In genomic region chr9:121666957-121667630, GRCm38 (mm10) we compare ENCODE assay signal across 12 mouse cellular contexts. TPM values are rescaled to one million over a fixed set of nuclear protein-coding genes. Genes with fewer than 3 reads are reported as not detected.
DNase-seq lines count a peak whose midpoint lies in the region; ATAC-seq lines count a peak whose summit lies in the region.
"Had no signal": no experiment of that assay in that cellular context is flagged by ENCODE, and none has a peak within 500 bp of the region (broad histone marks: within the 10 kb centered on the region; RNA-seq: fewer than 3 reads in every experiment).

No protein-coding gene starts in this region.

- no peaks in the 10 kb centered on the region for H3K9me3 ChIP-seq in lung, embryonic 16.5 days (ENCODE audit: control insufficient read depth, low read length)
- no peaks in the 10 kb centered on the region for H3K9me3 ChIP-seq in forebrain, embryonic 15.5 days
- H3K9me3 ChIP-seq in hindbrain, embryonic 11.5 days (ENCODE audit: control insufficient read depth, low read length): no peaks in the 10 kb centered on the region
- H3K9me3 ChIP-seq: G1E had no signal

- H3K9ac ChIP-seq in lung, embryonic 16.5 days (ENCODE audit: low read length): no peak overlapping the region
- H3K9ac ChIP-seq in forebrain, embryonic 15.5 days (replicated peaks): no peak overlapping the region
- H3K9ac ChIP-seq in hindbrain, embryonic 11.5 days (ENCODE audit: low read depth, low read length): 0 out of 2 replicates have a peak overlapping the region, but pooled peaks have one; percentile 15

- no peak overlapping the region for H3K4me3 ChIP-seq in lung, embryonic 16.5 days (ENCODE audit: low read length)
- H3K4me3 ChIP-seq in forebrain, embryonic 15.5 days: no peak overlapping the region
- no peak overlapping the region for H3K4me3 ChIP-seq in hindbrain, embryonic 11.5 days (ENCODE audit: low read depth, low read length)

- peaks cover 17% of the 10 kb centered on the region for H3K27me3 ChIP-seq in lung, embryonic 16.5 days (ENCODE audit: control insufficient read depth, insufficient read depth, low read depth, low read length)
- peaks cover 12% of the 10 kb centered on the region; the same call in 1 of the 2 replicates for H3K27me3 ChIP-seq in forebrain, embryonic 15.5 days
- H3K27me3 ChIP-seq in hindbrain, embryonic 11.5 days (ENCODE audit: control insufficient read depth, insufficient read depth, low read length): peaks cover 3% of the 10 kb centered on the region; the same call in 1 of the 2 replicates

- ATAC-seq in lung, embryonic 16.5 days (ENCODE audit: low read depth): peak; percentile 43; the same call in 1 of the 2 replicates
- ATAC-seq in forebrain, embryonic 15.5 days (replicated peaks): peak; percentile 65
- no peak; the same call in 1 of the 2 replicates for ATAC-seq in hindbrain, embryonic 11.5 days (ENCODE audit: low FRiP score)
- ATAC-seq in megakaryocyte progenitor cell, adult 5-6 weeks (replicated peaks; ENCODE audit: poor library complexity): no peak

- no peaks in the 10 kb centered on the region for H3K36me3 ChIP-seq in lung, embryonic 16.5 days (ENCODE audit: control insufficient read depth, insufficient read depth, low read length)
- no peaks in the 10 kb centered on the region for H3K36me3 ChIP-seq in forebrain, embryonic 15.5 days
- no peaks in the 10 kb centered on the region for H3K36me3 ChIP-seq in hindbrain, embryonic 11.5 days (ENCODE audit: control insufficient read depth, insufficient read depth, low read length)
- H3K36me3 ChIP-seq: G1E had no signal

- H3K4me1 ChIP-seq in lung, embryonic 16.5 days (replicated peaks; ENCODE audit: control insufficient read depth, insufficient read depth, low read length): peaks cover 7% of the 10 kb centered on the region
- peaks cover 38% of the 10 kb centered on the region for H3K4me1 ChIP-seq in forebrain, embryonic 15.5 days
- peaks cover 9% of the 10 kb centered on the region for H3K4me1 ChIP-seq in hindbrain, embryonic 11.5 days (replicated peaks; ENCODE audit: control insufficient read depth, insufficient read depth, low read length)

- 54% methylated on average over 16 of the region's 16 CpGs for WGBS in lung, embryonic 16.5 days
- 57% methylated on average over 16 of the region's 16 CpGs for WGBS in forebrain, embryonic 15.5 days
- 63% methylated on average over 16 of the region's 16 CpGs for WGBS in hindbrain, embryonic 11.5 days

- no peak overlapping the region for H3K4me2 ChIP-seq in lung, embryonic 16.5 days (ENCODE audit: low read depth, low read length)
- no peak overlapping the region for H3K4me2 ChIP-seq in forebrain, embryonic 15.5 days (replicated peaks)
- H3K4me2 ChIP-seq in hindbrain, embryonic 11.5 days (replicated peaks; ENCODE audit: low read depth, low read length): no peak overlapping the region

- no peak overlapping the region for H3K27ac ChIP-seq in lung, embryonic 16.5 days (ENCODE audit: low read length)
- H3K27ac ChIP-seq in forebrain, embryonic 15.5 days (replicated peaks): peak overlapping the region; percentile 93
- peak overlapping the region; percentile 45; the same call in 1 of the 2 replicates for H3K27ac ChIP-seq in hindbrain, embryonic 11.5 days (ENCODE audit: low read depth, low read length)

- DNase-seq in lung, postnatal 25 days (ENCODE audit: low spot score): no peak
- DNase-seq in hindbrain, embryonic 11.5 days (ENCODE audit: low spot score): peak; percentile 31
- peak; percentile 77 for DNase-seq in right cerebral cortex, adult 18-20 months
- DNase-seq in embryo, embryonic 10 days (ENCODE audit: low spot score): no peak
- DNase-seq in thymus, postnatal 0 days (ENCODE audit: low spot score): no peak
- DNase-seq: adrenal gland, adult 8-10 months; heart, adult 18-20 months; kidney, adult 11 months had no signal

RNA-seq across cellular contexts. Expression of gene Vipr1, which starts 24.6 kb away (rescaled TPM):
- polyA plus RNA-seq in lung, embryonic 16.5 days (2015; fragmentation: Nextera tagmentation; extraction: Ambion mirVana): 0.36 and 0.50 TPM in 2 replicates
- polyA plus RNA-seq in forebrain, embryonic 15.5 days (2015; fragmentation: Nextera tagmentation; extraction: Ambion mirVana): 0.45 and 0.77 TPM in 2 replicates
- 0.57 and 0.67 TPM in 2 replicates for polyA plus RNA-seq in hindbrain, embryonic 11.5 days (2014; fragmentation: Nextera tagmentation; extraction: Ambion mirVana)
- polyA plus RNA-seq in thymus, postnatal 0 days (2015; fragmentation: Nextera tagmentation; extraction: Ambion mirVana): 1.3 and 1.4 TPM in 2 replicates
- total RNA-seq in megakaryocyte progenitor cell, adult 5-6 weeks (2015): not detected in 2 replicates
- total RNA-seq in megakaryocyte progenitor cell, adult 5-6 weeks (2017): 0.12 and 0.41 TPM in 2 replicates
- polyA plus RNA-seq: G1E had no signal

RNA-seq across cellular contexts. Expression of gene Lyzl4, which starts 25.2 kb away (rescaled TPM):
- polyA plus RNA-seq in lung, embryonic 16.5 days (2015; fragmentation: Nextera tagmentation; extraction: Ambion mirVana): 0.34 TPM in 1 of 2 replicates, not detected in the other
- polyA plus RNA-seq in forebrain, embryonic 15.5 days (2015; fragmentation: Nextera tagmentation; extraction: Ambion mirVana): not detected in 2 replicates
- polyA plus RNA-seq in hindbrain, embryonic 11.5 days (2014; fragmentation: Nextera tagmentation; extraction: Ambion mirVana): 0.25 TPM in 1 of 2 replicates, not detected in the other
- 1.2 and 1.3 TPM in 2 replicates for polyA plus RNA-seq in thymus, postnatal 0 days (2015; fragmentation: Nextera tagmentation; extraction: Ambion mirVana)
- not detected in 2 replicates for total RNA-seq in megakaryocyte progenitor cell, adult 5-6 weeks (2015)
- total RNA-seq in megakaryocyte progenitor cell, adult 5-6 weeks (2017): not detected in 2 replicates
- total RNA-seq: G1E; heart, adult 18-20 months had no signal
- polyA plus RNA-seq: G1E had no signal

RNA-seq across cellular contexts. Expression of gene Sec22c, which starts 38.2 kb away (rescaled TPM):
- 9.2 and 10.0 TPM in 2 replicates for polyA plus RNA-seq in lung, embryonic 16.5 days (2015; fragmentation: Nextera tagmentation; extraction: Ambion mirVana)
- 33.9 and 39.2 TPM in 2 replicates for polyA plus RNA-seq in forebrain, embryonic 15.5 days (2015; fragmentation: Nextera tagmentation; extraction: Ambion mirVana)
- 15.7 and 22.9 TPM in 2 replicates for polyA plus RNA-seq in hindbrain, embryonic 11.5 days (2014; fragmentation: Nextera tagmentation; extraction: Ambion mirVana)
- polyA plus RNA-seq in thymus, postnatal 0 days (2015; fragmentation: Nextera tagmentation; extraction: Ambion mirVana): 18.8 and 21.5 TPM in 2 replicates
- 11.1 and 11.5 TPM in 2 replicates for total RNA-seq in megakaryocyte progenitor cell, adult 5-6 weeks (2015)
- 6.6 and 12.0 TPM in 2 replicates for total RNA-seq in megakaryocyte progenitor cell, adult 5-6 weeks (2017)

RNA-seq across cellular contexts. Expression of gene Ss18l2, which starts 43.0 kb away (rescaled TPM):
- polyA plus RNA-seq in lung, embryonic 16.5 days (2015; fragmentation: Nextera tagmentation; extraction: Ambion mirVana): 94.0 and 104 TPM in 2 replicates
- 145 TPM in 2 replicates for polyA plus RNA-seq in forebrain, embryonic 15.5 days (2015; fragmentation: Nextera tagmentation; extraction: Ambion mirVana)
- polyA plus RNA-seq in hindbrain, embryonic 11.5 days (2014; fragmentation: Nextera tagmentation; extraction: Ambion mirVana): 122 and 131 TPM in 2 replicates
- polyA plus RNA-seq in thymus, postnatal 0 days (2015; fragmentation: Nextera tagmentation; extraction: Ambion mirVana): 127 and 128 TPM in 2 replicates
- 43.7 and 71.4 TPM in 2 replicates for total RNA-seq in megakaryocyte progenitor cell, adult 5-6 weeks (2015)
- 39.8 and 59.3 TPM in 2 replicates for total RNA-seq in megakaryocyte progenitor cell, adult 5-6 weeks (2017)

RNA-seq across cellular contexts. Expression of gene Nktr, which starts 51.9 kb away (rescaled TPM):
- polyA plus RNA-seq in lung, embryonic 16.5 days (2015; fragmentation: Nextera tagmentation; extraction: Ambion mirVana): 61.9 and 69.5 TPM in 2 replicates
- polyA plus RNA-seq in forebrain, embryonic 15.5 days (2015; fragmentation: Nextera tagmentation; extraction: Ambion mirVana): 57.5 and 58.4 TPM in 2 replicates
- polyA plus RNA-seq in hindbrain, embryonic 11.5 days (2014; fragmentation: Nextera tagmentation; extraction: Ambion mirVana): 61.8 and 105 TPM in 2 replicates
- polyA plus RNA-seq in thymus, postnatal 0 days (2015; fragmentation: Nextera tagmentation; extraction: Ambion mirVana): 71.0 and 83.5 TPM in 2 replicates
- total RNA-seq in megakaryocyte progenitor cell, adult 5-6 weeks (2015): 92.4 and 140 TPM in 2 replicates
- 100.0 and 142 TPM in 2 replicates for total RNA-seq in megakaryocyte progenitor cell, adult 5-6 weeks (2017)

Comparison
In these comparisons a context has a peak if more than half of its experiments do, and no peak if none do; other contexts are left out.
1. ATAC-seq: peak in lung, embryonic 16.5 days (single experiment) and forebrain, embryonic 15.5 days (single experiment); none in hindbrain, embryonic 11.5 days (single experiment) and megakaryocyte progenitor cell, adult 5-6 weeks (single experiment).
2. DNase-seq: peak in hindbrain, embryonic 11.5 days (single experiment) and right cerebral cortex, adult 18-20 months (single experiment); none in lung, postnatal 25 days (single experiment), embryo, embryonic 10 days (single experiment) and thymus, postnatal 0 days (single experiment).